Mouse (Mus musculus) left cerebral cortex, adult 9 months (tissue): ENCODE measurements around the gene Igsf1.

Experiments used
- DNase-seq, 2 experiments: peaks; one replicate each; pipeline ENCODE4 v3.0.0; 2022; ENCODE audit warnings: low spot score in 2 of 2

Gene Igsf1

DNA sequence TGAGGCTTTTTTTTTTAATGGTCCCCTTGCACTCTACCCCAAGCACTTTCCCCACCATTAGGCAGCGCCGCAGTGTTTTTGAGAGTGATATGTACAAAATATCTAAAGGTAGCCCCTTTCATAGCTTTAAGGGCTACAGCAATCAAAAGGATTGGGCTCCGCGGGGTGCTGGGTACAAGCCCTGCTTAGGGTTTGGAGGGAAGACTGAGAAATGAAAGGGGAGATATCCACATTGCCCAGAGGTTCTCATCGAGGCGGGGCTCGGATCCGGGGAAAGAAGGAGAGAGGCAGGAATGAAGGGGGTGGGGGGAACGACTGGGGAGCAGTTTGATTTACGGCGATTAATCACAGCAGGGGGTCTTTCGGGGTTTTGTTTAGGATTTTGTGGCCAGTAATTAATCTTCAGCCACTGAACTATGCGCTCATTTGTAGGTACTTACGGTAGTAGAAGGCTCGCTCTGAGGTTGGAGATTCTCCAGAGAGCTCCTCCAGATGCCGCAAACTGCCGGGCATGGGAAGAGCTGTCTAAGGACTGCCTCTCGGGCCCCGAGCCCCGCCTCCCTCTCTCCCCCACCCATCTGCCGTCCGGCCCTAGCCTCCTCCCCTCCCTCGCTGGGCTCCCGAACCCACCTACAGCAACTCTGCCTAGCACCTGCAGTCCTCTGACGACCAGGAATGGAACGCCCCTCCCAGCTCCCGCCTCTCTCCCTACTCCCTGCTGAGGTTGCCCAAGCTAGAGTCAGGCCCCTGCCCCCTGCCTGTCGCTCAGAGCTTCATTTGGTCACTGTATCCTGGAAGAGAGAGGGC, at the start of gene Igsf1:
Gene Igsf1 (minus strand): TSS at position 537 of the 807 bp plus-strand sequence.
- DNase-seq, result peak in 1 of 2 experiments; percentile 12

DNA sequence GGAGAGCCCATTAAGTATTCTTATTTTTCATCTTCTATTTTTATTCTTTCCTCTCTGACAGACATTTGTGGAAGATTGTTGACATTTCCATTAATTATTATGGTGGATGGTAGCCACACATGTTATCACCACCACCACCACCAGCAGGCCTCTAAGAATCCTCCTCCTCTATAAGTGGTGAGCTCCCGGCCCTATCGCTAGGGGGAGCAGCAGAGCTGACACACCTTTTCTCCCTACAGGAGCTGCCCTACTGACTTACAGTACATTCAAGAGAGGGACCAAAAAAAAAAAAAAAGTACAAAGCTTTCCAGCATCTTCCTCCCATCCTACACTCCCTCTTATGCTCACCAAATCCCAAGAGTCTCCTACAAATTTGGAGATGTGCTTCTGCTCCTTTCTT, 26.7 kb downstream of the Igsf1 start:
- DNase-seq, result no peak

DNA sequence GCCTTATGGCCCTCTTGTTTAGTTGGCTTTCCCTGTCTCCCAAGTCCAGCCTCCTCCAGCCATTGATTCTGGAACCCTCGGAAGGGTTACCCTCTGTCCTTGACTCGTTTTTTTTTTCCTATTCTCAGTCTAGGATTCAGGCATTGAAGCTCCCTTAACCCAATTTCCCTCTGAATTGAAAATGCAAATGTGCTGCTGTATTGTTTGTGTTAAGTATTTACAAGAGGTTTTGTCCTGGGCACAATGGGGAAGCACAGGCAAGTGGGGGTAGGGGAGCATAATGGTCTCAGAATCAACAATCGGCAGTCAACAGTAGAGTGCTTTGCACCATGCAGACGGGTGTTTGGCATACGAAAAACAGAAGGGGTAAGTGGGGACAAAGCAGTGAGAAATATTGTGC, 52.4 kb downstream of the Igsf1 start:
- DNase-seq, result no peak

DNA sequence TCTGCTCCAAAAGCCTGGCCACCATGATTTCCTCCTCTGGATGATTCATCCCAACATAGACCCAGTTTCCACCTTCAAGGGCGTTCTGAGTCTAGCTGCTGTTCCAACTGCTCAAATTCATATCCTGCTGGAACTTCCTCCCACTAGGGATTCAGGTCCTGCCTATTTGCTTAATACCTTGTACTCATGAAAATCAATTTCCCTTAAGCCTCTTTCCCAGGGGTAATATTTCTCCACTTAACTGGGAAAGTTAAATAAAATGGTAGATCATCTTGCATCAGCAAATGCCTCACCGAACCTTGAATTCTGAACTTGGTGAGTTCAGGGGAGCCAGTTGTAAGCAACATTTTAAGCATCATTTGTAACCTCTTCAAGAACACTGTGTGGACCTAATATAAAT, 62.6 kb downstream of the Igsf1 start, which contains the start of gene Olfr1321:
Gene Olfr1321 (minus strand): TSS at position 101 of the 400 bp plus-strand sequence.
- no peak for DNase-seq
